Mouse (Mus musculus) thymus, postnatal 0 days (tissue): Measurements from ENCODE around the gene Gm11939. TPM values are rescaled to one million over a fixed set of nuclear protein-coding genes. Genes with fewer than 3 reads are reported as not detected.

ENCODE experiments used
- polyA plus RNA-seq: library from polyadenylated mRNA; unstranded; fragments of >200 nt; fragmentation: Nextera tagmentation; extraction: Ambion mirVana; gene quantifications from 2 replicates; pipeline ENCODE4 v1.2.1, GENCODE M21; 2015

The Gm11939 gene
- polyA plus RNA-seq, 1 experiment from 2014 or later, result not detected

Other genes with a start within 250 kb of the Gm11939 start
- 0.35 and 0.39 TPM in 2 replicates for gene Krt25, start 236.5 kb downstream of the Gm11939 start, polyA plus RNA-seq
- gene Krt26, start 221.5 kb downstream of the Gm11939 start, polyA plus RNA-seq, result not detected in 2 replicates
- gene Krt27, start 208.4 kb downstream of the Gm11939 start, polyA plus RNA-seq, result 0.09 and 0.23 TPM in 2 replicates
- 0.27 and 0.30 TPM in 2 replicates for gene Krt28, start 184.6 kb downstream of the Gm11939 start, polyA plus RNA-seq
- gene Krt10, start 170.1 kb downstream of the Gm11939 start, polyA plus RNA-seq, result 44.9 and 47.3 TPM in 2 replicates
- 0.52 and 0.63 TPM in 2 replicates for gene Krt12, start 137.2 kb downstream of the Gm11939 start, polyA plus RNA-seq
- gene Krt20, start 121.3 kb downstream of the Gm11939 start, polyA plus RNA-seq, result 1.6 TPM in 2 replicates
- gene Krt23, start 66.3 kb downstream of the Gm11939 start, polyA plus RNA-seq, result 1.8 and 2.4 TPM in 2 replicates
- not detected in 2 replicates for gene Krt39, start 38.1 kb downstream of the Gm11939 start, polyA plus RNA-seq
- not detected in 2 replicates for gene Krt40, start 16.3 kb downstream of the Gm11939 start, polyA plus RNA-seq
- 0.33 TPM in 1 of 2 replicates, not detected in the other for gene Krtap3-3, start 8.6 kb downstream of the Gm11939 start, polyA plus RNA-seq
- not detected in 2 replicates for gene Krtap3-2, start 2.6 kb downstream of the Gm11939 start, polyA plus RNA-seq
- gene Krtap3-1, start 7.2 kb upstream of the Gm11939 start, polyA plus RNA-seq, result not detected in 2 replicates
- not detected in 2 replicates for gene Krtap1-5, start 21.6 kb upstream of the Gm11939 start, polyA plus RNA-seq
- not detected in 2 replicates for gene Krtap1-4, start 24.2 kb upstream of the Gm11939 start, polyA plus RNA-seq
- gene Krtap1-3, start 31.9 kb upstream of the Gm11939 start, polyA plus RNA-seq, result not detected in 2 replicates
- gene Krtap9-3, start 38.6 kb upstream of the Gm11939 start, polyA plus RNA-seq, result not detected in 2 replicates
- gene Gm11938, start 43.8 kb upstream of the Gm11939 start, polyA plus RNA-seq, result not detected in 2 replicates
- not detected in 2 replicates for gene Gm11937, start 50.7 kb upstream of the Gm11939 start, polyA plus RNA-seq
- not detected in 2 replicates for gene Krtap2-4, start 55.4 kb upstream of the Gm11939 start, polyA plus RNA-seq
- gene Gm11562, start 61.0 kb upstream of the Gm11939 start, polyA plus RNA-seq, result 0.27 TPM in 1 of 2 replicates, not detected in the other
- not detected in 2 replicates for gene Krtap4-1, start 68.8 kb upstream of the Gm11939 start, polyA plus RNA-seq
- gene Krtap4-2, start 75.6 kb upstream of the Gm11939 start, polyA plus RNA-seq, result not detected in 2 replicates
- gene Krtap4-7, start 84.6 kb upstream of the Gm11939 start, polyA plus RNA-seq, result not detected in 2 replicates
- gene Gm11555, start 90.8 kb upstream of the Gm11939 start, polyA plus RNA-seq, result not detected in 2 replicates
- not detected in 2 replicates for gene Gm11563, start 99.5 kb upstream of the Gm11939 start, polyA plus RNA-seq
- gene Krtap4-6, start 106.5 kb upstream of the Gm11939 start, polyA plus RNA-seq, result not detected in 2 replicates
- gene Gm14190, start 131.3 kb upstream of the Gm11939 start, polyA plus RNA-seq, result not detected in 2 replicates
- gene Gm14180, start 174.8 kb upstream of the Gm11939 start, polyA plus RNA-seq, result not detected in 2 replicates
- gene Gm11595, start 213.4 kb upstream of the Gm11939 start, polyA plus RNA-seq, result not detected in 2 replicates
- not detected in 2 replicates for gene Krtap4-8, start 221.2 kb upstream of the Gm11939 start, polyA plus RNA-seq
- not detected in 2 replicates for gene Krtap4-9, start 225.7 kb upstream of the Gm11939 start, polyA plus RNA-seq
- gene Gm11596, start 234.0 kb upstream of the Gm11939 start, polyA plus RNA-seq, result not detected in 2 replicates
- gene Gm11569, start 239.5 kb upstream of the Gm11939 start, polyA plus RNA-seq, result not detected in 2 replicates
- gene Gm11554, start 245.0 kb upstream of the Gm11939 start, polyA plus RNA-seq, result not detected in 2 replicates